ENCODE assay signal across 14 mouse cellular contexts in the genomic region with DNA sequence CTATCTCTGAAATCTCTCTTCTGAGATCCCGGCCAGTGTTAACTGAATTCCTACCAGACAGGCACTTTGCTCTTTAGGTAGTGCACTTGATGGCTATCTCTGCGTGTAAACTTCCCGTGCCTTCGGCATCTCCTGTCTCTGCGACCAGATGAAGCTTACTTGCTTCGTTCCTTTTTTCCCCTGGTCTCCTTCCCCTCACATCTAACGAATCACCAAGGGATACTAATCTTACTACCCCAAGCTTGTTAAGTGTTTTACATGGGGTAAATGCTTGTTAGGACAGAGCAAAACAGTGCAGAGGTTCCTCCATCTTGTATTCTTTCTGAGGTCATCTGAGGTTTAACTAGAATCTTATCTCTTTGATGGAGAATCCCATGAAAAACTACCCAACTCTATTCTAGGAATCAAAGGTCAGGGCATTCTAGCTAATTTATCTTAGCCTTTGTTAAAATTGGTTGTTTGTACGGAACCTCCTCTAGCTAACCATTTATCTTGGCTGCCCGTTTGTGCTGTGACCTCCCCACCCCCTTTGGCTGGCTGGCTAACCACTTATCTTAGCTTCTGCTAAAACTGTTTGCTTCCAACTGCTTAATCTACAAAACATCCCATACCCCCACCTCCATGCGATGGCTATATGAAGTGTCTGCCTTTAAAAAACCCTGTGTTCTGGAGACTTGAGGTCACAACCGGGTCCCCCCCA.
DNase-seq lines count a peak whose midpoint lies in the region; ATAC-seq lines count a peak whose summit lies in the region.
"Had no signal": no experiment of that assay in that cellular context is flagged by ENCODE, and none has a peak within 500 bp of the region (broad histone marks: within the 10 kb centered on the region; RNA-seq: fewer than 3 reads in every experiment).

No protein-coding gene starts in this region.

- peak; percentile 75 for DNase-seq in ovary, adult 18-20 months (ENCODE audit: low spot score)
- DNase-seq in ovary, postnatal 14 days (ENCODE audit: low spot score) = no peak
- peak; percentile 65 for DNase-seq in liver
- no peak for DNase-seq in layer of hippocampus, adult 11-12 months (ENCODE audit: low spot score)
- DNase-seq: cerebellum, postnatal 10 days; gastrocnemius, postnatal 10 days; lung, postnatal 14 days had no signal

- no peak overlapping the region for H3K27ac ChIP-seq in midbrain, embryonic 15.5 days
- no peak overlapping the region for H3K27ac ChIP-seq in forebrain, embryonic 15.5 days (replicated peaks)
- H3K27ac ChIP-seq: kidney, postnatal 0 days; limb, embryonic 10.5 days; stomach, embryonic 15.5 days had no signal

- peak; percentile 37; the same call in 1 of the 2 replicates for ATAC-seq in common myeloid progenitor, adult 5-6 weeks (replicated peaks; ENCODE audit: low read depth, poor library complexity, severe bottlenecking)
- ATAC-seq in midbrain, embryonic 15.5 days (replicated peaks) = no peak
- ATAC-seq in forebrain, embryonic 15.5 days (replicated peaks) = no peak
- ATAC-seq: forebrain, embryonic 14.5 days had no signal

- H3K4me3 ChIP-seq in midbrain, embryonic 15.5 days = no peak overlapping the region
- no peak overlapping the region for H3K4me3 ChIP-seq in forebrain, embryonic 15.5 days
- H3K4me3 ChIP-seq: limb, embryonic 10.5 days; stomach, embryonic 15.5 days had no signal

- 81% methylated on average over 11 of the region's 11 CpGs for WGBS in midbrain, embryonic 15.5 days
- WGBS in forebrain, embryonic 15.5 days = 92% methylated on average over 11 of the region's 11 CpGs

- no peaks in the 10 kb centered on the region for H3K27me3 ChIP-seq in midbrain, embryonic 15.5 days (replicated peaks)
- H3K27me3 ChIP-seq in forebrain, embryonic 15.5 days = no peaks in the 10 kb centered on the region
- H3K27me3 ChIP-seq: stomach, embryonic 15.5 days had no signal

- H3K9ac ChIP-seq in midbrain, embryonic 15.5 days = no peak overlapping the region
- H3K9ac ChIP-seq in forebrain, embryonic 15.5 days (replicated peaks) = no peak overlapping the region
- H3K9ac ChIP-seq: stomach, embryonic 15.5 days had no signal

- no peaks in the 10 kb centered on the region for H3K36me3 ChIP-seq in midbrain, embryonic 15.5 days (replicated peaks)
- H3K36me3 ChIP-seq in forebrain, embryonic 15.5 days = no peaks in the 10 kb centered on the region
- H3K36me3 ChIP-seq: limb, embryonic 10.5 days; stomach, embryonic 15.5 days had no signal

- no peaks in the 10 kb centered on the region for H3K4me1 ChIP-seq in midbrain, embryonic 15.5 days
- no peaks in the 10 kb centered on the region for H3K4me1 ChIP-seq in forebrain, embryonic 15.5 days

- H3K9me3 ChIP-seq in midbrain, embryonic 15.5 days = no peaks in the 10 kb centered on the region
- no peaks in the 10 kb centered on the region for H3K9me3 ChIP-seq in forebrain, embryonic 15.5 days
- H3K9me3 ChIP-seq: limb, embryonic 10.5 days; stomach, embryonic 15.5 days had no signal

- no peak overlapping the region for H3K4me2 ChIP-seq in midbrain, embryonic 15.5 days
- no peak overlapping the region for H3K4me2 ChIP-seq in forebrain, embryonic 15.5 days (replicated peaks)
- H3K4me2 ChIP-seq: stomach, embryonic 15.5 days had no signal

Comparison
In these comparisons a context has a peak if more than half of its experiments do, and no peak if none do; other contexts are left out.
1. DNase-seq: peak in ovary, adult 18-20 months (single experiment) and liver (single experiment); none in ovary, postnatal 14 days (single experiment) and layer of hippocampus, adult 11-12 months (single experiment).